Mouse (Mus musculus) heart, postnatal 14 days (tissue): ENCODE measurements around the gene Tldc1. TPM values are rescaled to one million over a fixed set of nuclear protein-coding genes. Genes with fewer than 3 reads are reported as not detected.

Experiments used
- DNase-seq, 2 experiments: peaks; one replicate each; pipeline ENCODE4 v3.0.0; 2021 to 2022
- intact Hi-C: fragments of 180-260 bp; cut with DNase I; formaldehyde crosslinking; loops from one replicate; pipeline ENCODE4 v1.15.1; 2025
- total RNA-seq, 2 experiments: library from RNA; stranded (reverse); gene quantifications; 2 replicates each; pipeline ENCODE4 v1.2.3; 2021

Gene Tldc1
- total RNA-seq, 2 experiments from 2014 or later, result 11.6 to 14.6 TPM

DNA sequence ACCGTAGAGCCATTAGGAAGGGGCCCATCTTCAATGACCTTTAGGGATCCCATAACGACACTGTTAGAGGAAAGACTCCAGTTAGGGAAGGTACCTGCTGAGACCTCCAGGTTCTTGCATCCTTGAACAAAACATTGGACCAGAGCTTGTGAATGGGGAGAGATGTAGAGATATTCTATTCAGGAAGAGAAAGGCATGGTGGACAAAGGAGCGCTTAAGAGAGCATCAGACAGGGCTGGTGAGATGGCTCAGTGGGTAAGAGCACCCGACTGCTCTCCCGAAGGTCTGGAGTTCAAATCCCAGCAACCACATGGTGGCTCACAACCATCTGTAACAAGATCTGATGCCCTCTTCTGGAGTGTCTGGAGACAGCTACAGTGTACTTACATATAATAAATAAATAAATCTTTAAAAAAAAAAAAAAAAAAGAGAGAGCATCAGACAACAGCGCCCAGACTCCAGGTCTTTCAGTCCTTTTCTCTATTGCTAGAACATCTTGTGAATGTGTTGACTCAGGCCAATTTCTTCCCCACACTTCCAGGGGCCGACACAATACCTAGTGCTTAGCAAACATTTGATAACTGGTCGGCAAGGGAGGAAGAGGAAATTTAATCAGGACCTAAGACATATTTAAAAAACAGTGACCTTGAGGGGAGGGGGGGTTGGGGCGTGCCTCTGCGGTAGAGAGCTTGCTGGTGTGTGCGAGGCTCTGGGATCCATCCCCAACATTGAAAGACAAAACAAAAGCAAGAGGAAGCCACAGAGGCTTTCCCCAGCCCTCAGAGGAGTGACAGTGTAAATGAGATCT, 40.9 kb downstream of the Tldc1 start:
- DNase-seq, result no peak

DNA sequence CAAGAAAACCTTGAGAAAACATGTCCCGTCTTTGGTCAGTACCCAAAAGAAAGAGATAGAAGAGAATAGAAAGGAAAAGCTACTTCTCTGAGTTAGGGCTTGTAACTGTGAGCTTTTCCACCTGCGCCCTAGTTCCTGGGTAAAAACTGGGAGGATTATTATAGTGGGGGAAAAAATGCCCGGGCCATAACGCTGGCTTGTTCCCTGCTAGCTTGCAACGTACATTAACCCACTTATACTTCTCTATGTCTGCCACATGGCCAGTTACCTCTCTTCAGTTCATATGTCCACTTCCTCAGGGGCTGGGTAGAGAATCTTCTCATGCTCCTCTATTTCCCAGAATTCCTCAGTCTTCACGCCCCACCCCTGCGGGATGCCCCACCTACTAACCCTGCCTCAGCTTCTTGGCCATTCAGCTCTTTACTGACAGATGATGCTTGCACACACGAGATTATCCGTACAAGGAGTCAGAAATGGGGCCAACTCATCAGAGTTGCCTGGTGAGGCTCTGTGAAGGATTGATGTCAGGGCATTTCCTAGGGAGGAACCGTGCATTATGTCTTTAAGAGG, 41.8 kb downstream of the Tldc1 start:
- intact Hi-C loops, result no loop called here
- no peak for DNase-seq

More for the DNA sequence above, 40.9 kb downstream of the Tldc1 start:
- intact Hi-C loops, result no loop called here

DNA sequence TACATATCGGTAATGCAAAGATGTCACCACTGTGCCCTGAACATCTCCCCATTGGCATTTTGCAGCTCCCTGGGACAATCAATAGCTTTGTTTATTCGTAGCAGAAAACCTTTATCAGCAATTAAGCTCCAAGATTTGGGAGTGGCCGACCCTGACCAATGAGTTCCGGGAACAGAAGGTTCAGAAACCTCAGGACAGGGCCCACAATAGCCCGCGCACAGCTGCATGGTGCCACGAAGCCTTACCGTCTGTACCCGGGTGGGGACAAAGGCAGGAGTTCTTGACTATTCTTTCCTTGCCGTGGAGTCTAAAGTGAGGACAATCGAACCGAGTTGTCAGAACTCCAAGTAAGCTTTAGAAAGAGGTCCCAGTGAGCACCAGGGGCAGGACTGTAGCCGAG, 46.1 kb downstream of the Tldc1 start:
- no peak for DNase-seq

GRCm38 (mm10) chr8:119728351-119728895, 49.8 kb downstream of the Tldc1 start:
- intact Hi-C loops, result no loop called here
- no peak for DNase-seq

More for the DNA sequence above, 46.1 kb downstream of the Tldc1 start:
- intact Hi-C loops, result no loop called here

GRCm38 (mm10) chr8:119727093-119727492, 51.1 kb downstream of the Tldc1 start:
- intact Hi-C loops, result no loop called here
- DNase-seq, result no peak

DNA sequence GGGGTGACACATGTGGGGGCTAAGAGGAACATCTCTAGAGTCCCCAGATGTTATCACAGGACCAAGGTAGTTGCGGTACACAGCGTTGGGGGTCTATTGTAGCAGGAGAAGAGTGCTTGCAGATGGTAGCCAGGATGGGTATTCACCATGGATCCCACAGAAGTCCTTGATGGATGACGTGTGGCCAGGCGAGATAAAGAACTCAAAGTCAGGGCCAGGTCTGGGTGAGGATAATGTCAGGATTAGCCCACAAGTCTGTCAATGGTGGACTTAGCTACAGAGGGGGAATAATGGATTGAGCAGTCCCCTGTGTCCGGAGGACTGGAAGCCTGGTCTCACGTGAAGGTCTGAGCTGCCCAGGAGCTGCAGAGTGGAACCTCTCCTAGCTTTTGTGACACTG, 53.6 kb downstream of the Tldc1 start:
- intact Hi-C loops, result no loop called here

GRCm38 (mm10) chr8:119723676-119724075, 54.5 kb downstream of the Tldc1 start:
- intact Hi-C loops, result no loop called here
- DNase-seq, result no peak

More for the DNA sequence above, 53.6 kb downstream of the Tldc1 start:
- DNase-seq, result no peak

DNA sequence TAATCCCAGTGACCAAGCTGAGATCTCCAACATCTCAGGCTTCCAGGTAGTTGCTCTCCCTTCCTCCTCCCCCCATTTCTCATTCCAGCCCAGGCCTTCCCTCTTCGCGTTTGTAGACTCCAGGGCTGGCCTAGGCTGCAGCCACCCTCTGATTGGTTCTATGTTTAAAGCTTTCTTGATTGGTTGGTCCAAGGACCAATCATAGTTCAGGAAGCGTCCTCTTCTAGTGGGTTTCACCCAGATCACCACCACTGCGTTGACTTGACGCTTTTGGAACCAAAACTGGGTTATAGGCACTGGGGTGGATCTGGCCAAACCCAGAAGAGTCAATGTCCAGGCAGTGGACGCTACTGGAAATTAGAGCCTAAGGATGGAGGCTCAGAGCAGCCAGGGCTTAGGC, 55.9 kb downstream of the Tldc1 start:
- no peak for DNase-seq
- intact Hi-C loops, result no loop called here

- DNase-seq, result no peak
- intact Hi-C loops, result no loop called here
These were observed 59.2 kb downstream of the Tldc1 start for GRCm38 (mm10) chr8:119719011-119719501.

GRCm38 (mm10) chr8:119717765-119718164, 60.5 kb downstream of the Tldc1 start:
- intact Hi-C loops, result no loop called here
- DNase-seq, result peak in 1 of 2 experiments; percentile 31

GRCm38 (mm10) chr8:119716730-119717299, 61.4 kb downstream of the Tldc1 start:
- DNase-seq, result no peak
- intact Hi-C loops, result no loop called here

- intact Hi-C loops, result no loop called here
- peak; percentile 40 to 52 for DNase-seq
These were observed 63.0 kb downstream of the Tldc1 start for GRCm38 (mm10) chr8:119715221-119715620.

- intact Hi-C loops, result no loop called here
These were observed 64.8 kb downstream of the Tldc1 start for GRCm38 (mm10) chr8:119713421-119713820.

GRCm38 (mm10) chr8:119712226-119712625, 66.0 kb downstream of the Tldc1 start:
- intact Hi-C loops, result no loop called here
- peak in 1 of 2 experiments; percentile 24 for DNase-seq

More at GRCm38 (mm10) chr8:119713421-119713820, 64.8 kb downstream of the Tldc1 start:
- no peak for DNase-seq

Other genes with a start within 250 kb of the Tldc1 start
- 10 to 100 TPM; 54.0 to 54.7 TPM for gene Mbtps1, start 219.7 kb downstream of the Tldc1 start, total RNA-seq
- 10 to 100 TPM; 17.9 to 20.7 TPM for gene Hsdl1, start 203.2 kb downstream of the Tldc1 start, total RNA-seq
- gene Dnaaf1, start 203.2 kb downstream of the Tldc1 start, total RNA-seq, result under 1 TPM in 1 of 2 experiments, not detected in 1; 0.12 TPM
- gene Taf1c, start 173.2 kb downstream of the Tldc1 start, total RNA-seq, result 1 to 10 TPM; 4.0 to 4.2 TPM
- gene Adad2, start 165.7 kb downstream of the Tldc1 start, total RNA-seq, result not detected
- gene Kcng4, start 142.7 kb downstream of the Tldc1 start, total RNA-seq, result under 1 TPM; 0.10 to 0.33 TPM
- 10 to 100 TPM; 48.2 to 51.1 TPM for gene Wfdc1, start 112.1 kb downstream of the Tldc1 start, total RNA-seq
- gene Atp2c2, start 78.4 kb downstream of the Tldc1 start, total RNA-seq, result under 1 TPM; 0.17 TPM
- 10 to 100 TPM; 26.1 to 29.3 TPM for gene Cotl1, start 62.1 kb upstream of the Tldc1 start, total RNA-seq
- 1 to 10 TPM; 3.7 TPM for gene Klhl36, start 83.8 kb upstream of the Tldc1 start, total RNA-seq
- 10 to 100 TPM; 48.1 to 49.2 TPM for gene Usp10, start 131.9 kb upstream of the Tldc1 start, total RNA-seq
- under 1 TPM in 1 of 2 experiments, not detected in 1; 0.24 TPM for gene Gm20388, start 132.4 kb upstream of the Tldc1 start, total RNA-seq
- gene Crispld2, start 214.0 kb upstream of the Tldc1 start, total RNA-seq, result 10 to 100 TPM; 16.9 to 17.6 TPM